In genomic region chr13:99630356-99630755, GRCm38 (mm10) we compare ENCODE assay signal across 17 mouse cellular contexts.
"Had no signal": no experiment of that assay in that cellular context is flagged by ENCODE, and none has a peak within 500 bp of the region (broad histone marks: within the 10 kb centered on the region; RNA-seq: fewer than 3 reads in every experiment).

No protein-coding gene starts in this region.

- ATAC-seq: lung, postnatal 0 days; midbrain, embryonic 13.5 days; midbrain, embryonic 15.5 days had no signal

- H3K9ac ChIP-seq: lung, embryonic 15.5 days; midbrain, embryonic 13.5 days; midbrain, embryonic 15.5 days; neural tube, embryonic 12.5 days; stomach, embryonic 15.5 days had no signal

- DNase-seq: lung, adult 2 months; lung, postnatal 14 days; lung, postnatal 36 days; right cerebral cortex, postnatal 14 days; thymus, adult 2 months; thymus, postnatal 25 days; thymus, postnatal 4 days had no signal

- H3K4me3 ChIP-seq: lung, embryonic 15.5 days; megakaryocyte, embryonic 14.5 days; midbrain, embryonic 13.5 days; midbrain, embryonic 15.5 days; neural tube, embryonic 12.5 days; stomach, embryonic 15.5 days had no signal

- H3K27ac ChIP-seq: lung, embryonic 15.5 days; macrophage; midbrain, embryonic 13.5 days; midbrain, embryonic 15.5 days; neural tube, embryonic 12.5 days; stomach, embryonic 15.5 days; stomach, postnatal 0 days had no signal

- H3K27me3 ChIP-seq: lung, embryonic 15.5 days; megakaryocyte, embryonic 14.5 days; midbrain, embryonic 13.5 days; midbrain, embryonic 15.5 days; neural tube, embryonic 12.5 days; stomach, embryonic 15.5 days had no signal

- H3K9me3 ChIP-seq: lung, embryonic 15.5 days; megakaryocyte, embryonic 14.5 days; midbrain, embryonic 13.5 days; midbrain, embryonic 15.5 days; neural tube, embryonic 12.5 days; stomach, embryonic 15.5 days had no signal

- H3K36me3 ChIP-seq: lung, embryonic 15.5 days; midbrain, embryonic 13.5 days; midbrain, embryonic 15.5 days; neural tube, embryonic 12.5 days; stomach, embryonic 15.5 days had no signal

- H3K4me1 ChIP-seq: lung, embryonic 15.5 days; megakaryocyte, embryonic 14.5 days; midbrain, embryonic 13.5 days; midbrain, embryonic 15.5 days; neural tube, embryonic 12.5 days; stomach, embryonic 15.5 days had no signal

- H3K4me2 ChIP-seq: lung, embryonic 15.5 days; midbrain, embryonic 11.5 days; midbrain, embryonic 13.5 days; midbrain, embryonic 15.5 days; neural tube, embryonic 12.5 days; stomach, embryonic 15.5 days had no signal
